Mouse (Mus musculus): Measurements from ENCODE around the gene Omt2b. TPM values are rescaled to one million over a fixed set of nuclear protein-coding genes. Genes with fewer than 3 reads are reported as not detected.
"Not testable (repeated sequence)": the region's sequence is repeated elsewhere in the genome, so short reads cannot be mapped to it uniquely, and the experiment has no call there.

Gene Omt2b
- total RNA-seq, 4 experiments from 2014 or later, result not detected

- DNase-seq (ENCODE audit: low spot score), result no peak
Observed at GRCm38 (mm10) chr9:78351504-78352220, 24.3 kb downstream of the Omt2b start.

DNA sequence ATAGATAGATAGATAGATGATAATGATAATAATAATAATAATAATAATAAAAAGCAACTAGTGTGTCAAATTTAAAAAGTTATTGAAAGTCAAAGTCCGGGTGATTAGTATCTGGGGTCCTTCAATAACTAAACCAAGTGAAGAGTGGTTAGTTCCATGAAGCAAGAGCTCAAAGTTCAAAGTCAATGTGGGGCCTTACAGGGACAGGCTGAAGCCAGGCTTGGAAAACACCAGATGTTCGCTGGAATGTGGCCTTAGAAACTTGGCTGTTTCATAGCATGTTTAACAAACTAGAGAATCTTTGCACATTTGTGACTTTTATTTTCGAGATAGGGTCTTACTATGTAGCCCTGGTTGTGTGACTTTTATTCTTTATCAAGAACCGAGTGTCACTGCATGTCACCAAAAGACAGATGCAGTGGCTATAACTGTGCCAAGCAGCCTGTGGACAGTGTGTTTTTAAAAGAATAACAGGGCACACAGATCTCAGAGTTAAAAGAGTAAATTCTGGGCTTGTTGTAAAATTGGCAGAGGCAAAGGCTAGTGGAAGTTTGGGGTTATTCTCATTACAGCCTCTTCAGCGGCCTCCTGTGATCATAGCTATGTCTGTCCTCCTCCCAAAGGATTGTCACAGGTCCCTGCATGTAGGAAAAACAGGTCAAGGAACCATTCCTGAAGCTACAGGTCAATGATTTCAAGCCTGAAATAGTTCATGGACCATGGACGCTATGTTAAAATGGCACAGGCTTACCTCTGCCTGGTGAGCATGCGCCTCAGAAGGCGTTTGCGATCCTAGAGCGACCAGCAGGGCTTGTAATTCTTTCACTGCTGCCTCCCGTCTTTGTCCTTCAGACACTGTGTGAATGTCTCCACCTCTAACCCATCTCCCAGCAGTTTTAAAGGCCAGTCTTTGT lies 27.5 kb downstream of the Omt2b start:
- DNase-seq (ENCODE audit: low spot score), result peak; percentile 5

GRCm38 (mm10) chr9:78355611-78356010 lies 28.2 kb downstream of the Omt2b start, which contains the start of gene Gsta2:
Gene Gsta2 (minus strand): TSS chr9:78355788.
- DNase-seq (ENCODE audit: low spot score), result no peak

DNA sequence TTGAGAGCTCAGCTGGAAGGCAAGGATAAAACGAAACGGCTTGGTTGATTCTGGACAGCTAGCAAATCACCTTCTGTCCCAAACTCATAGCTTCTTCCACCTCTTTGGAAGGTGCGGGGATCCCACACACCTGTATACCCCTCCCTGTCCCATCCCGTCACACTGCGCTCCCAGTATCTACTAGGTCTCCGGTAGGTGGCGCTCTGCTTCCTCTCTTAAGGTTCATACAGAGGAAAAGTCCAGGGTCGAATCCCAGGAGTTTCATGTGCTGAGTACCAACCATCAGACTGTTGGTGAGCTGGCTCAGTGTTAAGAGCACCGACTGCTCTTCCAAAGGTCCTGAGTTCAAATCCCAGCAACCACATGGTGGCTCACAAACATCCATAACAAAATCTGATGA lies 30.7 kb downstream of the Omt2b start:
- peak; percentile 44 for DNase-seq (ENCODE audit: low spot score)

- DNase-seq (ENCODE audit: low spot score), result no peak
Observed at GRCm38 (mm10) chr9:78359750-78360483, 32.5 kb downstream of the Omt2b start.

GRCm38 (mm10) chr9:78360484-78360872 lies 33.1 kb downstream of the Omt2b start:
- DNase-seq (ENCODE audit: low spot score), result no peak

DNA sequence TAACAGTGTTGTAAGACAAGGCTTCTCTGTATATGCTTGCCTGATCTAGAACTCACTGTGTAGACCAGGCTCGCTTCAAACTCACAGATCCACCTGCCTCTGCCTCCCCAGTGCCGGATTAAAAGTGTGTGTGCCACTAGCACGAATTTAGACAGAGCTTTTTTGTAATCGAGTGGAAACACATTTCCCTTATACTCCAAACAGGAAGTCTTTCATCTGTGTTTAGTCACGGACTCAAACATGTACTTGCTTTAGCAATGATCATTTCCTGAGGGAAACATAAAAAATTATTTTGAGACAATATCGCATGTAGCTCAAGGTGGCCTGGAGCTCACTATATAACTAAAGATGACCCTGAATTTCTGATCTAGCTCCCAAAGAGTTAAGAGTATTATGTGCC lies 36.0 kb downstream of the Omt2b start:
- DNase-seq (ENCODE audit: low spot score), result no peak

- DNase-seq (ENCODE audit: low spot score), result no peak
Observed at GRCm38 (mm10) chr9:78364701-78365100, 37.3 kb downstream of the Omt2b start.

DNA sequence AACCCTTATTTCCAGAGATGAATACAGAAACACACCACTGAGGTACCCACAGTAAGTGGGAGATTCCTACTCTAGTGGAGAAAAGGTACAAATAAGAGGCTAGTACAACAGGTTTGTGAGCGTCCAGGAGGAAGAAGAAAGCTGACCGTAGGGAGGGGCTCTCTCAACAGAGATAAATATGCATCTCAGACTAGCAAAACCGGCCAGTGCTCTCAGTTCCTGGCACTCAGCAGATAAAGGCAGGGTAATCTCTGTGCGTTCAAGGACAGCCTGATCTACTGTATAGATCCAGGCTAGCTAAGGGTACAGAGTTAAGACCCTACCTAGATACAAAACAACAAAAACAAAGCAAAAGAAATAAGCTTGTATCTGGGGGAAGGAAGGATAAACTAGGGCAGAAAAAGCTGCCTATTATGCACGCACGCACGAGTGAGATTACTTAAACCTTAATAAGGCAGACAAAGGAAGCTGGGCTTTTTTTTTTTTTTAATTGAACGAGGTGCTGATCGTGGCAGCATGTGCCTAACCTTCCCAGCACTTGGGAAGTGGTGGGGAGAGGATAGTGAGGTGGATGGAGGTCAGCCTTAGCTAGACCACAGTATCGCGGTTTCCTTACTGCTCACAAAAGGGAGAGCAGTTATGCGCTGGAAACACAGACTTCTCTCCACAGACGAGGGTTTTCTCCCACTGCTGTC lies 38.6 kb downstream of the Omt2b start:
- DNase-seq (ENCODE audit: low spot score), result no peak

- not testable (repeated sequence) for DNase-seq (ENCODE audit: low spot score)
Observed at GRCm38 (mm10) chr9:78367959-78368358, 40.6 kb downstream of the Omt2b start, which contains the start of gene Dppa5a. Gene Dppa5a (minus strand): TSS chr9:78368177.

DNA sequence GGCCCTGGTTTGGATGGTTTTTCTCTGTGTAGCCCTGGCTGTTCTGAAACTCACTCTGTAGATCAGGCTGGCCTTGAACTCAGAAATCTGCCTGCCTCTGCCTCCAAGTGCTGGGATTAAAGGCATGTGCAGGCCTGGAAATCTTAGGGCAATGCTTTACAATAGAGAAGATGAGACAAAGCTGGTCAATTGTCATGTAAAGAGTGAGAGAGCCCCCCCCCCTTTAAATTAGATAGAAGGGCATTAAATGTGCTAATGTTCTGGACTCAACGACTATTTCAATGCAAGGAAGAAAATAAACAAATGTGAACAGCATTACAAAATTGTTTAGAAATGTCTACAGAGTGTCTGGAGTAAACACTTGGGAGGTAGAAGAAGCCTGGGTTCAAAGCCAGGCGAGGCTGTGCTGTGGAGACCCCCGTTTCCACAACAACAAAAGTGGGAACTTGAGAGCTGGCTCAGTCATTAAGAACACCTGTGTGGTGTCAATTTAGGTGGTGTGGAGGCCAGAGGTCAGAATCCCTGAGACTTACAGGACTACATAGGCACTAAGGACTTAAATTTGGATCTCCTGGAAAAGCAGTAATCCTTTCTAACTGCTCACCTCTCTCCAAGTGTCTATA lies 41.4 kb downstream of the Omt2b start:
- DNase-seq (ENCODE audit: low spot score), result no peak

GRCm38 (mm10) chr9:78369349-78369748 lies 42.0 kb downstream of the Omt2b start:
- DNase-seq (ENCODE audit: low spot score), result no peak

- DNase-seq (ENCODE audit: low spot score), result no peak
Observed at GRCm38 (mm10) chr9:78369786-78370185, 42.4 kb downstream of the Omt2b start.

DNA sequence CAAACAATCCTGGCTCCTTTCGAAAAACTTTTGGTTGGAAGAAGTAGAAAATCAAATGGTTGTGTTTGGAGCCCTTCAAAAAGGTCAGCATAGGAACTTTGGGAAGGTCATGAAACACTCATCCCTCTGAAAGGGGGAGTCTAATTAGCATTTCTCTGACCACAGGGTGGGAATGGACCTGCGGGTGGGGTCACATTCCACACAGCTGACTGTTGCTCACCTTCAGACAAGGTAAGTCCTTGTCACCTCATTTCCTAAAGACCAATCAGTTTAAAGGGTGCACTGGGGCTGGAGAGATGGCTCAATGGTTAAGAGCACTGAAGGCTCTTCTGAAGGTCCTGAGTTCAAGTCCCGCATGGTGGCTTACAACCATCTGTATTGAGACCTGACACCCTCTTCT lies 44.1 kb downstream of the Omt2b start:
- no peak for DNase-seq (ENCODE audit: low spot score)

DNA sequence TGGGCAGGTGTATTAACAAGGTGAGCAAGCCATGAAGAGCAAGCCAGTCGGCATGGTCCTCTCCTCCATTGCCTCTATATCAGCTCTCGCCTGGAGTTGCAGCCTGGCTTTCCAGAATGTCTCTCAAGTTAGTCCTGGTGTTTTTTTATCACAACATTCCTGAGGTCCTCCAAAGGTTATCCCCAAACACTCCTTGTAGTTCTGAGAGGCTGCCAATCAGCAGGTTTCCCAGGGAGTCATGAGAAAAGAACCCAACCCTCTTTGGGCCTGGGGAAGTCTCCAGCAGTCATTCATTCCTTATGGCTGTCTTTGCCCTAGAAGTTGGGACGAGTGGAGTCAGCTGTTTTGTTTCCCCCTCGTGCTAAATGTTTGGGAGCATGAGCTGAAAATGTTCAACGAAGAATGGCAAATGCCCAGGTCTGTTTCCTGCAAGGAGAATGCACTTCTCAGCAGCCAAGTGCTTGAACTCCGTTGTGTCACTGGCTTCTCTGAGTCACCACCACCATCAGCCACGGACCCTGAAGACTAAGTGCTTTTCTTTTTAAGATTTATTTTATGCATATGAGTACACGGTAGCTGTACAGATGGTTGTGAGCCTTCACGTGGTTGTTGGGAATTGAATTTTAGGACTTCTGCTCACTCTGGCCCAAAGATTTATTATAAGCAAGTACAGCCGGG lies 45.6 kb downstream of the Omt2b start:
- no peak for DNase-seq (ENCODE audit: low spot score)

GRCm38 (mm10) chr9:78374397-78374796 lies 47.0 kb downstream of the Omt2b start:
- DNase-seq (ENCODE audit: low spot score), result no peak

DNA sequence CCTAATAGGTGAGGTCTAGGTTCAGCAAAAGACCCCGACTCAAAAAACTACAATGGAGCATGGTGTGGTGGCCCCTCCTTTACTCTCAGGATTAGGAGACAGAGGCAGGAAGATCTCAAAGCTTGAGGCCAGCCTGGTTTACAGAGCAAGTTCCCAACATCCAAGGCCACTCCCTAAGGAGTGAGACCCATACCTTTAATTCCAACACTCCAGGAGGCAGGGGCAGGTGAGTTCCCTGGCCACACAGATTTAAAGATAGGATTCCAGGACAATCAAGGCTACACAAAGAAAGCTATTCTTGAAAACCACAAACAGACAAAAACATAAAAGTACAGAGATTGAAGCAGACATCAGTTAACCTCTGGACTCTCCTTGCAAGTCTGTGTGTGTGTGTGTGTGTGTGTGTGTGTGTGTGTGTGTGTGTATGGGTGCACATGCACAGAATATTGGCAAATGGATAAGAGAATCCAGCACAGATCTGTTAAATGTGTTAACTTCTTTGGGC lies 47.5 kb downstream of the Omt2b start:
- no peak for DNase-seq (ENCODE audit: low spot score)

DNA sequence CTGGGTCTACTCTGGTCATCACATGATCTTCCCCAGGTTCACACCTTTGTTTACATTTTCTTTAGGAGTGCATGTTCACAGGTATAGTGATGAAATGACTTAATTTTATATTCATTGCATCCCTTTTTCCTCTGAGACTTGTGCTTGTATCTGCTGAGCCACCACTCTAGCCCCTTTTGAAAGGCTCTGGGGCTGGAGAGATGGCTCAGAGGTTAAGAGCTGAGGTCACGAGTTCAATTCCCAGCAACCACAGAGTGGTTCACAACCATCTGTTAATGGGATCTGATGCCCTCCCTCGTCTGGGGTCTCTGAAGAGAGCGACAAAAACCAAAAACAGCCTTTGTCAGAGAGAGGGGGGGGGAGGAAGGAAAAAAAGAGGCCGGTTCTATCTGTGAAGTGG lies 48.1 kb downstream of the Omt2b start:
- DNase-seq (ENCODE audit: low spot score), result no peak

DNA sequence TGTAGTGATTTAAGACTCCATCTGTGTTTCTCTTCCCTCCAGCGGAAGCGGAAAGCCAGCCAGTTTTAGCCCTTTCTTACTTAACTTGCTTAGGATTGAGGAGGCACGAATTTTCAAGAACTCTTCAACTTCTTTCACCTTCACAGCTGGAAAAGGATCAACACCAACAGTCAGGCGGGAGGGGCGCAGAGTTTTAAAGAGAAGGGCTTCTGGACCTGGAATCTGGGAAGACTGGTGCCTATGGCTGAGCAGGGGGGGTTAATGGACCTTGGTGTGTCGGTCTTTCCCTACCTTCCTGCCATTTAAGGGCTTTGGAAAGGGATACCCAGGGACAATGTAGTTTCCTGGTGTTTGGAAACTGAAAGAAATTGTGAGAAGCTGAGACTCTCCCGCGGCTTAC lies 50.2 kb downstream of the Omt2b start:
- DNase-seq (ENCODE audit: low spot score), result no peak

DNA sequence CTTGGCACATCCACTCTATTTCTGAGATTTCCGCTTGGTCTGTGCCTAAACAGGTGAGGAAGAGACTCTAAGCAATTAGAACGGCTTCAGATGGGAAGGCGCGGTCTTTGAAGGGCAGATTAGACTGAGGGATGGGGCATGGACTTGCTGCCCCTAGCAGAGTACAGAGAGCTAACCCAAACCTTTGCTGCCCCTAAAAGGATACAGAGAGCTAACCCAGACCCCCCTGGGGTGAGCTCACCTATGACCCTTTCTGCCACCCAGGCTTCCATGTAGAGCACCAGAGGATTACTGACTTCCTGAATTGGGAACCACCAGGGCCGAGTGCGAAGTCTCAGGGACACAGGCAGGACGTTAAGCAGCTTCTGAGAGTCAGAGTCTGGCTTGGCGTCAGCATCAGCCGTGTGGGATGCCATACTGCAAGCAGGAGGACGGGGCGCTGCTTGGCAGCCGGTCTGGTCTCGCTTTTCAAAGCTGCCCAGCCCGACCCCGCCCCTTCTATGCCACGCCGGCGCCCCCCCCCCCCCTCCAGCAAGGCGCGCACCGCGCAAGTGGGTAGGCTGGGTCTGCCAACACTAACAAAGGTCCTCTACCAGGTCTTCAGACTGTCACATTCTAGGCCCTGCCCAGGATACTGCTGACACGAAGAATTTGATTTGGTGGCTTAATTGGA lies 50.9 kb downstream of the Omt2b start, which contains the start of gene Ooep:
Gene Ooep, minus strand, starts transcription at position 613 of the 673 bp plus-strand sequence.
- DNase-seq (ENCODE audit: low spot score), result no peak

Data from heart, adult 8-10 months (tissue).